Mouse (Mus musculus): ENCODE measurements at regions not wholly inside any gene's neighbourhood (a gene's known extent, or its start where the extent isn't known, plus 50 kb on each side); places are given as distances from the start of the nearest gene placed in this dataset.

DNA sequence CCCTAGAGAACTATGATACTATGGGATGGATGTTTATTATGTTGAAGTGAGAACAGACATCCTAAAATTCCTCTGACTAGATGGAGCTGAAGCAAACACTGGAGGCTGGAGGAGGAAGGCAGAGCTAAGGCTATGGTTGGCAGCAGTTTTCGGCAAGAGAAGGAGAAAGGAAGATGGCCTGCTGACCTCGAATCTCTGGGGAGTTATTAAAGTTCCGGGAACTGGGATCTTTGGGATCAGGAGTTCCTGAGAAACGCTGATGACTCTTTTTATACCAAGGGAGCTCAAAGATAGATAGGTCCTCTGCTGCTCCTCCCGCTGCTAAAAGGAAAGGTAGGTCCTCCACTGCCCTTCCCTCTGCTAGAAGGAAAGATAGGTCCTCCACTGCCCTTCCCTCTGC lies 143.9 kb upstream of the Mylip start:
- no peak overlapping the region for H3K4me3 ChIP-seq (ENCODE audit: insufficient read depth, low read length)
- no peak overlapping the region for H3K27ac ChIP-seq (ENCODE audit: insufficient read depth, low read depth, low read length)
- no peak for TF ChIP-seq POLR2A (IDR thresholded peaks at IDR 0.05; ENCODE audit: borderline replicate concordance, low read depth, low read length)
- TF ChIP-seq CTCF (IDR thresholded peaks at IDR 0.05; ENCODE audit: low read depth, low read length), result no peak
- H3K4me1 ChIP-seq (ENCODE audit: control insufficient read depth, insufficient read depth, low read length), result no peaks in the 10 kb centered on the region

DNA sequence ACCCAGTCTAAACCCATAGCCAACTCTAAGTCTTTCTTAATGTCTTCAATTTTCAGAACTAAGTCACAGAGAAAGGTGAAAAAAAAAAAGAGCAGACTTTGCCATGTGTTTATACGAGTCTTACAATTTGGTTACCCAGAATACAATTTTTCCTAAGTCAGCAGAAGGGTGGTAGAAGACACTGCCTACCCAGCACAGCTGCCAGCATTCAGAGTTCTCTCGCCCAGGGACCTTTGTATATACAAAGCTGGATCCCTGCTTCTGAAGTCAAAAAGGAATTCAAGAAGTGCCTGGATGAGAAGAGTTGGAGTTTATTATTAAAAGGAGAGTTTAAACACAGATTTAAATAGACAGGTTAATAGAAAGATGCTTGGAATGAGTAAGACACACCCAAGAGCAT lies 143.2 kb upstream of the Mylip start:
- no peak for TF ChIP-seq POLR2A (IDR thresholded peaks at IDR 0.05; ENCODE audit: borderline replicate concordance, low read depth, low read length)
- no peak for TF ChIP-seq CTCF (IDR thresholded peaks at IDR 0.05; ENCODE audit: low read depth, low read length)
- H3K4me1 ChIP-seq (ENCODE audit: control insufficient read depth, insufficient read depth, low read length), result no peaks in the 10 kb centered on the region
- H3K27ac ChIP-seq (ENCODE audit: insufficient read depth, low read depth, low read length), result no peak overlapping the region
- no peak overlapping the region for H3K4me3 ChIP-seq (ENCODE audit: insufficient read depth, low read length)

DNA sequence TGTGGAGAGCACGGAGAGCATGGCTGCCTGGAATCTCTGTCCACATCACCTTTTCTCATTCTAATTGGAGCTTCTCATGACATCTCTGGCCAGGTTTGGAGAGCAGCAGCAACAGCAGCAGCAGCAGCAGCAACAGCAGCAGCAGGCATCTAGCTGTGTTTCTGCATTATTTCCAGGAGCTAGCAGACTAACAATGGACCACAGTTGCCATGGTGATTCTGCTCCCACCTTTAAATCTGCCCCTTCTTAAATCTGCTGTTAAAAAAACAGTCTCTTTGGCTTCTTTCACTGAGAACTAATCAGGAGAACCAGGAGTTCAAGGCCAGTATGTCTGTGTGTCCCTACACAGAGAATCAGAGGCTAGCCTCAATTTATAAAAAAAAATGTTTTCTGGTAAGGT lies 139.5 kb upstream of the Mylip start:
- TF ChIP-seq POLR2A (IDR thresholded peaks at IDR 0.05; ENCODE audit: borderline replicate concordance, low read depth, low read length), result no peak
- TF ChIP-seq CTCF (IDR thresholded peaks at IDR 0.05; ENCODE audit: low read depth, low read length), result no peak
- H3K4me3 ChIP-seq (ENCODE audit: insufficient read depth, low read length), result no peak overlapping the region
- H3K4me1 ChIP-seq (ENCODE audit: control insufficient read depth, insufficient read depth, low read length), result peaks cover 2% of the 10 kb centered on the region
- no peak overlapping the region for H3K27ac ChIP-seq (ENCODE audit: insufficient read depth, low read depth, low read length)

GRCm38 (mm10) chr13:45251068-45251467 lies 138.5 kb upstream of the Mylip start:
- TF ChIP-seq POLR2A (IDR thresholded peaks at IDR 0.05; ENCODE audit: borderline replicate concordance, low read depth, low read length), result no peak
- no peak for TF ChIP-seq CTCF (IDR thresholded peaks at IDR 0.05; ENCODE audit: low read depth, low read length)
- Histone ChIP-seq H3K4me1 (ENCODE audit: control insufficient read depth, insufficient read depth, low read length) (peaks cover 11% of the 10 kb centered on the region), H3K4me3 (ENCODE audit: insufficient read depth, low read length) (no peak overlapping the region), H3K27ac (ENCODE audit: insufficient read depth, low read depth, low read length) (no peak overlapping the region)

DNA sequence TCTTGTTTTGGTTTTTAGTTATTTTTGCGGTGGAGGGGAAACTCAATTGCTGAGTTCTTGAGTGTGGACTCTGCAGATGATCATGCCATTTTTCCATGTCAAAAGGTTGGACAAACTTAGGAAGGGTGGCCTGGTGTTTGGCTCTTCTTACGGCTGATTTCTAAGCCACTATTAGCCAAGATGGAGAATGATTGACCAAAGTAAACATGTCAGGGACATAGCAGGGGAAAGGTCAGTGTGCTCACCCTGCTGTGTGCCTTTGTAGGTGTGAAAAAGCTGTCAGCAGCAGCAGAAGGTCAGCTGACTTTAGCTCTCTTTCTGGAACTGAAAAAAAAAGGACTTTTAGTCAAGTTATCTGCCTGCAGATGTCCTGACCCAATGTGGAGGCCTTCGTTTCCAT lies 137.4 kb upstream of the Mylip start:
- H3K4me1 ChIP-seq (ENCODE audit: control insufficient read depth, insufficient read depth, low read length), result peaks cover 11% of the 10 kb centered on the region
- no peak overlapping the region for H3K4me3 ChIP-seq (ENCODE audit: insufficient read depth, low read length)
- TF ChIP-seq CTCF (IDR thresholded peaks at IDR 0.05; ENCODE audit: low read depth, low read length) (no peak), POLR2A (IDR thresholded peaks at IDR 0.05; ENCODE audit: borderline replicate concordance, low read depth, low read length) (no peak)
- no peak overlapping the region for H3K27ac ChIP-seq (ENCODE audit: insufficient read depth, low read depth, low read length)

DNA sequence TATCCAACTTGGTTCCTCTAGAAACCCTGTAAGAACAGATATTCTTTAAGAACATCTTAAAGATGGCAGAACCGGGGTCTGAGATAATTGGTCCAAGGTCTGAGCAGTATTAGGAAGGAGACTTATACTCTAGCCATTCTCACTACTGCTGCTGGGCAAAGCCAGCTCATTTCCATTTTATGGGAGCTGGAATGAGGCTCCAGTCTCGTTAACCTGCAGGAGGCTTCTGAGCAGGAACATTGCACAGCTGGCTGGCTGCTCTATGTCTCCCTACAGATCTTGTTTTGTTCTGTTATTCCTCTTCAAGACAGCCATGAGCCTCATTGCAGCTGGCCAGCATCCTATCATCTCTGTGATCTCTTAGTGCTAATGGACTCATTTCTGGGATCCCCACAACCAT lies 136.3 kb upstream of the Mylip start:
- Histone ChIP-seq H3K4me1 (ENCODE audit: control insufficient read depth, insufficient read depth, low read length) (peaks cover 11% of the 10 kb centered on the region), H3K4me3 (ENCODE audit: insufficient read depth, low read length) (no peak overlapping the region), H3K27ac (ENCODE audit: insufficient read depth, low read depth, low read length) (no peak overlapping the region)
- no peak for TF ChIP-seq POLR2A (IDR thresholded peaks at IDR 0.05; ENCODE audit: borderline replicate concordance, low read depth, low read length)
- no peak for TF ChIP-seq CTCF (IDR thresholded peaks at IDR 0.05; ENCODE audit: low read depth, low read length)

- TF ChIP-seq POLR2A (IDR thresholded peaks at IDR 0.05; ENCODE audit: borderline replicate concordance, low read depth, low read length) (no peak), CTCF (IDR thresholded peaks at IDR 0.05; ENCODE audit: low read depth, low read length) (no peak)
- no peak overlapping the region for H3K27ac ChIP-seq (ENCODE audit: insufficient read depth, low read depth, low read length)
- peaks cover 11% of the 10 kb centered on the region for H3K4me1 ChIP-seq (ENCODE audit: control insufficient read depth, insufficient read depth, low read length)
- H3K4me3 ChIP-seq (ENCODE audit: insufficient read depth, low read length), result no peak overlapping the region
Observed at GRCm38 (mm10) chr13:45255277-45255676, 134.3 kb upstream of the Mylip start.

- no peak for TF ChIP-seq POLR2A (IDR thresholded peaks at IDR 0.05; ENCODE audit: borderline replicate concordance, low read depth, low read length)
- TF ChIP-seq CTCF (IDR thresholded peaks at IDR 0.05; ENCODE audit: low read depth, low read length), result no peak
- Histone ChIP-seq H3K4me1 (ENCODE audit: control insufficient read depth, insufficient read depth, low read length) (peaks cover 8% of the 10 kb centered on the region), H3K4me3 (ENCODE audit: insufficient read depth, low read length) (no peak overlapping the region), H3K27ac (ENCODE audit: insufficient read depth, low read depth, low read length) (no peak overlapping the region)
Observed at GRCm38 (mm10) chr13:45262011-45262410, 127.5 kb upstream of the Mylip start.

GRCm38 (mm10) chr13:45266287-45267064 lies 123.1 kb upstream of the Mylip start:
- H3K4me3 ChIP-seq (ENCODE audit: insufficient read depth, low read length), result no peak overlapping the region
- H3K4me1 ChIP-seq (ENCODE audit: control insufficient read depth, insufficient read depth, low read length), result peaks cover 18% of the 10 kb centered on the region
- peak overlapping the region; percentile 79 for H3K27ac ChIP-seq (ENCODE audit: insufficient read depth, low read depth, low read length)
- TF ChIP-seq CTCF (IDR thresholded peaks at IDR 0.05; ENCODE audit: low read depth, low read length) (no peak), POLR2A (IDR thresholded peaks at IDR 0.05; ENCODE audit: borderline replicate concordance, low read depth, low read length) (no peak)

DNA sequence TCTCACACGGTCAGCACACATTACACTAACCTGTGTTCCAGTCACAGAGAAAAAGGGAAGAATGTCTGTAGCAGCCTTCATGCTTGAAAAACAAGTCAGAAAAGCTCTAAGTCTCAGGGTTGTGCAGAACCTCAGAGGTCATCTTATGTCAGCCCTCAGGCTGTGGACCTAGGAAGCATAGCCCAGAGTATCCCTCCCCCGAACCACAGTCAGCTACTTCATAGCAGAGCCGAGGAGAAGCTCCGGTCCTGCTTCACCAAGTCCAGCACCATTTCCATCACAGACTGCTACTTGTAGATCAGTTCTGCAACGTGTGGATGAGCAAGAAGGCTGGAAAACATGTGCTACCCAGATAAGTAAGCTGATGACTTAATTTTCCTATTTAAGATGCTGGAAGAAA lies 122.1 kb upstream of the Mylip start:
- peak overlapping the region; percentile 79 for H3K27ac ChIP-seq (ENCODE audit: insufficient read depth, low read depth, low read length)
- H3K4me1 ChIP-seq (ENCODE audit: control insufficient read depth, insufficient read depth, low read length), result peaks cover 18% of the 10 kb centered on the region
- TF ChIP-seq CTCF (IDR thresholded peaks at IDR 0.05; ENCODE audit: low read depth, low read length) (no peak), POLR2A (IDR thresholded peaks at IDR 0.05; ENCODE audit: borderline replicate concordance, low read depth, low read length) (no peak)
- H3K4me3 ChIP-seq (ENCODE audit: insufficient read depth, low read length), result no peak overlapping the region
